Mouse (Mus musculus) urinary bladder, adult 18-20 months (tissue): Measurements from ENCODE around the gene Cdh12.
"Not testable (repeated sequence)": the region's sequence is repeated elsewhere in the genome, so short reads cannot be mapped to it uniquely, and the experiment has no call there.

Experiments used
- DNase-seq, 2 experiments: peaks; one replicate each; pipeline ENCODE4 v3.0.0; 2022; ENCODE audit warnings: low spot score in 2 of 2, mixed read lengths in 2 of 2

Cdh12 gene

DNA sequence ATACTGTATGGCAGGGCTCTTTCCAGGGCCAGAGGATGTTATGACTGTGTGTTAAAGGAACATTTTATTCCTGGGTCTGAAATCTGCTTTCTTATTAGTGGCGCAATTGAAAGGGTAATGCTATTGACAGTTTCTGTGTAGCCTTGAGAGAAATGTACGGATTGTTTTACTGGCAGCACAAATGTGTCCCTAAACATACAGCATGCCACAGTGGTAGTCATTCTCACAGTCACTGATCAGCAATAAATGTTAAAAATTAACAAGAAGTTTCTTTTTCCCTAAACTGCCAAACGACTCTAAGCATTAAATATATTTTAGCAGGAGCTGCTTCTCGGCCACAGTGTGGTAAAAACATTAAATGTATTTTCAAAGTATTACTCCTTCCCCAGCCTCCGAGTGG lies 926.4 kb downstream of the Cdh12 start:
- no peak for DNase-seq

DNA sequence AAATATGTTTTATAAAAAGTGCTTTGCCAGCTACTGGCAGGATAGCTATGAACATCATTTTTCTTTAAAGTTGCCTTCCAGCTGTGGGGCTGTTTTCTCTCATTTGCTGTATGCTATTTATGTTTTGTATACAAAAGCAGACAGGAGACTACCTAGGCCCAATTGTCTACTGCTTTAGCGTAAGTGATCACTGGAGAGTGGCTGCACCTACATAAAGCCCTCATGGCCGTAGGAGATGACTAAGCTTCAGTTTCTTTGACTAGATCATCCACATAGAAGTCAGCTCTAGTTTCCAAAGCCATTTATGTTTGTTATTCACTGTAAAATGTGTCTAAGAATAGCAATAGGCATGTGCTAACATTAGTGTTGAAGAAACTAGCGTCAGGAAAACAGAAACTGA lies 926.8 kb downstream of the Cdh12 start:
- DNase-seq, result no peak

DNA sequence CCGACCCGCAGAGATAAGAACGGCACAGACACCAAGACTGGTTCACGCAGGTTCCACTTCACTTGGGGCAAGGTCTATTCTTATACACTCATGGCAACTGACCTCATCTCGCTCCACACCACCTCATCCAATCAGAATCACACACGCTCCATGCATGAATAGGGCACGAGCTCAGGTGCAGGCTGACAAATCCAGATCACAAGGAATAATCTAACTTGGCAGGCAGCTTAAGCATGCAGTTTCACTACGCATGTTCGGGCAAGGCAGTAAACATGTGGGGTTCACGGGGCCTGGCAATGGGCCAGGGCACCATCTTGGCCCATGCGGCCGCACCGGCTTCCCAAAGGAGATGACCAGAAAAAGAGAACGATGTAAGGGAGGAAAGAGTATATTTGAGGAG lies 942.4 kb downstream of the Cdh12 start:
- DNase-seq, result not testable (repeated sequence)

DNA sequence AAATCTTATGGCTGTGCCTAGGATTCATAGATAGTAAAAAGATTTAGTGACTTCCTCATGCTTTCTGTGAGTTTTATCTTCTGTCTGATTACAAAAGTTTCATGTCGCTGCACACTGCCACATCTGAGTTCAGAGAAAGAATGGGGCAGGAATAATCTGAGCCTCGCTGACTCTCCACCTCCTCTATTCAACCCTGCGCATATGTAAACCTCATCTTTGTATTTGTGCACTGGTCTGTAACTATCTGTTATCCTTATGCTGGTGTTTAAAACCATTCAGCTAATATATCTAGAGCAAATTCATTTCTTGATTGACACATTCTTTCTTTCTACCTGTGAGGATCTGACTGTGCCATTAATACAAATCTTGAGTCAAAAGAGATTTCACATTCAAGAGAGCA lies 944.0 kb downstream of the Cdh12 start:
- DNase-seq, result no peak

DNA sequence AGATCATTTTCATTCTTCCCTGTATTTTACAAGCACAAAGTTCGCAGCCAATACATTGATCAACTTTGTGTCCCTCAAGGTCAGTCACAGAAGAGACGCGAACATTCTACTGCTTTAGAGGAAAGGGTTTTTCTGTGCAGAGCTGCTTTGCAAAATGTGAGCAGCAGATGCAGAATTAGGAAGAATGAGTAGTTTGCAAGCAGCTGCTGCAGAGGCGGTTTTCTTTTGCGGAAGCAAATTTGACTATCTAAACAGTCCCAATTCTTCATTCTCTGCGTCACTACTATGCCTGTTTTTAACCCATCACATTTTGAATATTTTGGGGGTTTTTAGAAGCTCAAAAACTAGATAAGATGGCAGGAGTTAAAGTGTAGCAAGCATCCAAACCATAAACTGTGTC lies 956.1 kb downstream of the Cdh12 start:
- no peak for DNase-seq

DNA sequence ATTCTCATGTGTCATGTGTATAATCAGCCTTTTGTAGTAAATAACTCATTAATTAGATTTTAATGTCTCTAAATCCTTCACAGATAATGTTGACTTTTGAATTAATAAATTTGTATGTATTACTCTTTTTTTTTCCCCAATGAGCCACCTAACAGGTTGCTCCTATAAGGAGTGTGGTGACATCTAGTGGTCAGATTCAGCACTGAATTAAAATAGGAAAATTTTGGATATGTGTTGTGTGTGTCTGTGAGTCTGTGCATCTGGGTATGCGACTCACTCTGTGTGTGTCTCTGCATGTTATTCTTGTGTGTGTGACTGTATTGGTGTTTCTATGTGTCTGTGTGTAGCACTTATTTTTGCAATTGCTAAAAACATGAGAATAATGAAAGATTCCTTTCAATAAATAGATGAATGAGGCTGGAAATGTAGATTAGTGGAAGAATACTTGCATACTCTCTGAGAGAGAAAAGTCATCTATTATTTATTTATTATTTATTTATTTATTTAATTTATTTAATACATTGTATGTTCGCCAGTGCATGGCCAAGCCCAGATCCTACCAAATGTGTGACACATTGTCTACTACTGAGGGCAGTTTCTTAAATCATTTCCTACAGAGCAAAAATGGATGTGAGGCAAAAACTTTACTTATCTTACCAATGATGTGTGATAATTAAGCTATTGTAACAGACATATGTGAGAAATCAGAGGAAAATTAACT lies 958.4 kb downstream of the Cdh12 start:
- no peak for DNase-seq

DNA sequence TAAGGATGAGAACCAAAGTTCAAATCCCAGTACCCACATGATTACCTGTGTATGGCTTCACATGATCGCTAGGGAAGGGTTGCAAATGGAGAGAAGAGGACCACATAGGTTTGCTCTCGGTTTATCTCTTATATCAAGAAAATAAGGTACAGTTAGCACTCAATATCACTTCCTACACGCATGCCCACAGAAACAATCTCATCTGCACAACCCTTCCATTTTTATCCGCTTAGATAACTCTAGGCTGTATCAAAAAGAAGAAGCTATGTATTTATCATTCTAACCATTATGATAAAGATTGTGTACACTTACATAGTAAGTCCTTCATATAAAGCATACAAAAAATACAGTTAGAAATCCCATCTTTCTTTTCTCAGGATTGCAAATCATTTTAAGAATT lies 988.3 kb downstream of the Cdh12 start:
- DNase-seq, result no peak

DNA sequence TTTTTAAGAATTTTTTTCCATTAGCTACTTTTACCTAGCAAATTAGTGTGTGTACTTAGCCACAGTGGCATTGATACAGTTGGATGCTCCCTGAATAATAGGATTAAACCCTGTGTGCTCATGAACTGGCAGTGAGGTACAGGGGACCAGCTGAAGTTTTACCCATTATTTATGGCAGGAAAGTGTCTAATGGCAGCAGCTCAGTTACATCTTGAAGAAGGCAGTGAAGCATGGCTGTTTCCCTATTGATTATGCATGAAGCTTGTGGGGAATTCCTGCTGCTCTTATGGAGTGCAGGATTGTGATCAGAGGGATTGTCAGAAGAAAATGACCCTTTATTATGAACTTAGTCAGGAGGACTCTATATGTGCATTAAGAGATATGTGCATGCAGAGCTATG lies 988.9 kb downstream of the Cdh12 start:
- no peak for DNase-seq

DNA sequence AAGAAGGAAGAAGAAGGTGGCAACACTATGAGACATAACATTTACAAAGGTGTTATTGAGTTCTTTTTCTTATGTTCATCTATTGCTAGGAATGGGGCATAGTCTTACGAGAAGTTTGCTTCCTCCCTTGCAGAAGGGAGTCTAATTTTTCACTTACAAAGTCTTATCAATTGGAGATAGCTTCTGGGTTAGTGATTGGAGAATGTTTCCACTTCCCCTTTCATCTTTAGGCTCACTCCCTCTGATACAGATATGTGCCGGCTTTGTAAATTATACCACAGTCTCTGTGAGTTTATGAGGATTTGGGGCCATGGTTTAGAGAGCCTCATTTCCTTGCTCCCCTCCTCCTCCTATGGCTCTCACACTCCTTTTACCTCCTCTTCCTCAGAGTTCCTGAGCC lies 1009.0 kb downstream of the Cdh12 start:
- no peak for DNase-seq

DNA sequence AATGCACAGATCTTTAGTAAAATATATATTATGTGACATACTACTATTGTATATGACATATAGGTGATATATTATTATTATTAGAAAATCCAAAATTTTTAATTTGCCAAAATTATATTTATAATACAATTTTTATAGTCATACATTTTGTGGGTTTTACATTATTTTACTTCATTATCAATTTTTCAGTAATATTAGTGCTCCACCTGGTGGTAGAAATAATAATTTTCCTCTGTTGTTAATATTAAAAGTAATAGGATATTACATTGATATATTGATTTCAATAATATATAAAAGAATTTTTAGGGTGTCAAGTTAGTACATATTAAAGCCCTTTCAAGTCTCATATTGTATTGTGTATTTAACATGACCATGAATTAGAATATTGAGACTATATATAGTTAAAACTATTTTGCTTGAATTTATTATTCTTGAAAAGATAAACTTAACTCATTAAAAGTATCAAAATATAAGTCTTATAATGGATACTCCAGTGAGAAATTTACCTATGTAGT lies 1070.3 kb downstream of the Cdh12 start:
- DNase-seq, result no peak

DNA sequence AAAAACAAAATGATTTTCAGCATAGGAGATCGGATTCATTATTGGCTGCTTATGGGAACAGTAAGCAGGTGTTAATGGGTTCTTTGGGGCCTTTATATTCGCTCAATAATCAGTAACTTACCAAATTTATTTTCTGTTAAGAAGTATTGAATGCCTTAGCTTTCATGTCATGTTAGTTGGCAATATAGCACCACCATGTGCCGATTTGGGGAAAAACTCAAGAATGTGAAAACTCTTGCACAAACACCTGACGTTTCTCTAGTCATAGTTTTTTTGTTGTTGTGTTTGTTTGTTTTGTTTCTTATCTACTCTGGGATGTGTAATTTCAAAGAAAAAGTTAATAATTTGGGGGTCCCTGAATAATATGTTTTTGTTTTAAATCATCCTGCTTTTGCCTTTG lies 1081.7 kb downstream of the Cdh12 start:
- DNase-seq, result no peak

DNA sequence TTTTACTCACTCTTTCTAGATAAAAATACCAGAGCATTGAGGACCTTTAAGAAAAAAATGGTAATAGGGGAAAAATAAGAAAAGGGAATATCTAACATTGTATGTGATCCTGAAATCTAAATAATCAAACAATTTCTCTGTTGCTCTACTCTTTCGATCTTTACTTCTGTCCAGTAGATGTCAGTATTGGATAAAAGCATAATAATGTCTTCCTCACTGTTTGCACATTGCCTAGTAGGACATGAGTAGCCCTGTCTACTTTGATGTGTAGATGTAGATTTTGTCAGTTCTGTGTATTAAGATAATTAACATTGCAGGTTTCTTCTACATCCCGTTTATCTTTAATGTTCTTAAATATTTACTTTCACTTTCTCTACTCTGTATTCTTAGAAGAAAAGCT lies 1087.8 kb downstream of the Cdh12 start:
- no peak for DNase-seq

DNA sequence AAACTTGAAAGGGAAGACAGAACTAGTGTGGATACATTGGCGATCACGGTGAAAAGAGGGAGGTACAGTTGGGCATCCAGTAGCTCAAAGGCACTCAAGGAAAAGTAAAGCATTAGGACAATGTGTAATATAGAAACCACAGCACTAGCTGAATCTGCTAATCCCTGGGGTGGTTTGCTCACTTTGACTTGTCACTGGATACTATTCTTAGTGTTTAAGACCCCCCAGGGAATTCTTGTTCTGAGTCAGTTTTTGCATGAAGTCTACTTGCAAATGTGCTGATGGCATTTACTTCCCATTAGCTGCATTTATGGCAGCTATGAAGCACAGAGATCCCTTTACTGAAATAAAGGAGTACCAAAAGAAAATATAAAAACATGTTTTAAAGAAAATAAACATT lies 1095.7 kb downstream of the Cdh12 start:
- no peak for DNase-seq

DNA sequence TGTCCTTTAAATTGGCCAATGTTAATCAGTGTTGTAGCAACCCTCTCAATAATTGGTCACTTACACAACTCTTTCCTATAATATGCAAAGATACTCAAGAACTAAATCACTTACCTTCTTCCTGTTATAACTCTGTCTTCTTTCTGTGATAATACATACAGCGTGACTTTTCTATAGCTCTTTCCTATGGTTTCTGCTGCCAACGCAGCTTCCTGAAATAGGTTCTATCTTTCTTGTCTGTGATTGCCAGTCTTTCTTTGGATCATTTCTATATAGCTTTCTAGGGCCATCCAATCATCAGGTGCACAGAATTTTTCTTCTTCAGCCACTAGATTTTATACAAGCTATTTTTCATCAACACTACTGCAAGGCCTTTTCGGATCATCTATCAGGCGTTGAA lies 1106.9 kb downstream of the Cdh12 start:
- no peak for DNase-seq

DNA sequence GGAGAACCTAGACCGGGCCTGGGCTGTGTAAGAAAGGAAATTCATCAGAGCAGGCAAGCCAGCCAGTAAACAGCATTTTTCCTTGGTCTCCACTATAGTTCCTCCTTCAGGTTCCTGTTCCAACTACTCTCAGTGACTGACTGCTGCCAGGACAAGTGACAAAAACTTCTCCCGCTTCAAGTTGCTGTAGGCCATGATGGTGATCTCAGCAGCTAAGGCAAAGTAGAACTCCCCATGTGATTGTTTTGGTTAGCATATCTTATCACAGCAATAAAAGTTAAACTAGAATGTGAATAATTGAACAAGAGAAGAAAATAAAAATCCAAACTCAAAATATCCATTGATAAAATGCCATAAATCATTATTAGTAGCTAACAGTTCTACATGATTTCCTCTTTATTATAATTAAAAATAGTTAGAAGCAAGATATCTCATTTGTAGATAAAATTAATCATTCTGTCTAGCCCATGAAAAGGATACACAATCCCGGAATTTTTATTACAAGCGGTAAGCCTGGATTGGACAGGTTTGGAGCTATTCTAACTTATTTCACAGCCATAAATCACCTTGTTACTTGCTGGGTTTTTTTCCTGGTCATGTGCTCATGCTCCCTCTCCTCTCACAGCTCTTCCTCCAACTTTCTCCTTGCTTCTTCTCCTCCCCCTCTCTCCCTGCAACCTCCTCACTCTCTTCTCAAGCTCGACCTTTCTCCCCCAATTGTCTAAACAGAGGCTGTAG lies 1117.4 kb downstream of the Cdh12 start:
- no peak for DNase-seq

DNA sequence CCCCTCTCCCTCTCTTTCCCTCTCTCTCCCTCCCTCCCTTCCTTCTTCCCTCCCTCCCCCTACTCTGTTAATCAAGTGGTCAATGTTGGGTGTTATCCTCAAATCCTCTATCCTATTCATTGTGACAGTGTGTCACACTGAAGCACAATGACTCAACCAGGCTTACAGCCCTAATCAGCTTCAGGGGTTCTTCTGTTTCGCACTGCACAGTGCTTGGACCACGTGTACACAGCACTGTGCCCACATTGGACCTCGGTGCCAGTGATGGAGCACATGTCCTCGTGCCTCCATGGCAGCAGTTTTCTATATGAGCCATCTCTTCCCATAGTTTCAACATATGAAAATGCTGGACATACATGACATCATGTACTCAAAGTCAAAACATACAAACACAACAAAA lies 1155.4 kb downstream of the Cdh12 start:
- no peak for DNase-seq
